Mouse (Mus musculus): ENCODE measurements around the gene Rd3l.

DNA sequence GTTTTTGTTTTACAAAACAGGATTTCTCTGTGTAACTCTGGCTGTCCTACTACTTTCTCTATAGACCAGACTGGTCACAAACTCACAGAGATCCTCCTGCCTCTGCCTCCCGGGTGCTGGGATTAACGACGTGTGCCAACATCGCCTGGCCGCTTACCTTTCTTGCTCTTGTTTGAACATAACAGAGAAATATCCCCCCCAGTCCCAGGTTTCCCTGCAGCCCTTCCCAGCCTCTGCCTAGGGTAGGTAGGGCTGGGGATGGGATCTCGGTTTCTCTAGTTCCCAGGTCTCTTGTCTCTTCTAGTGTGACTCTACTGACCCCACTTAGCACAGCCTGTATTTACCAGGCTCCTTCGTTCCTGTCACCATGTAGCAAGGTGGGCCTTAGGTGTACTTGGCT is 18.6 kb upstream of the Rd3l start:
- TF ChIP-seq CTCF (IDR thresholded peaks at IDR 0.05; ENCODE audit: extremely low read depth, insufficient read depth, low read length) (no peak), POLR2A (IDR thresholded peaks at IDR 0.05; ENCODE audit: extremely low read depth, insufficient read depth, low read length) (no peak)
